Mouse (Mus musculus): ENCODE results near the gene Kalrn. TPM values are rescaled to one million over a fixed set of nuclear protein-coding genes. Genes with fewer than 3 reads are reported as not detected.

The Kalrn gene
- polyA plus RNA-seq, 1 experiment from 2014 or later, result 16.8 TPM

DNA sequence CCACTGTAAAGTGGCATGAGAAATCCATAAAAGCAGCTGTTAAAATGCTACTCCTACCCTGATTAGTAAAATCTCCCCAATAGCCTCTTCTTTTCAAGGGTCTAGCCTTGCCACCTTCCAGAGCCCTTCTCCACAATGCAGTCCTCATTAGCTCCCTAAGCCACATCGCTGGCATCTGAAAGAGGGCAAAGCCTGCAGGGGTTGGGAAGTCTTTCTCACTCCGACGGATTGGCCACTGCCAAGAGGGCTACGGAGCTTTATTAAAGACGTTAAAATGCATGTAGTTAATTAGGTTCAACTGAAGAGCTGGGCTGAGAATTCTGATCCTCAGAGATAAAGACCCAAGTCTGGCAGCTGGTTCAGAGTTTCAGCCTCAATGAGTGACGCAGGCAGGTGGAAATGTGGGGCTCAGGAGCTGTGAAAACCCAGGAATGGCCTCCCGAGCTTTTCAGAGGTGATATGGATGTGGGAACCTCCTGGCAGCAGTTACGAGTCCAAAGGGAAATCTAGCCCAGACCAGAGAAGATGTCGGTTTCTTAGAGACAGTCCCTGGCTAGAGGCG is 569.7 kb downstream of the Kalrn start:
- ATAC-seq (ENCODE audit: low FRiP score), result no peak
- no peaks in the 10 kb centered on the region for H3K36me3 ChIP-seq (ENCODE audit: control insufficient read depth, insufficient read depth, low read length)
- no peak overlapping the region for H3K4me2 ChIP-seq
- H3K4me1 ChIP-seq (ENCODE audit: control insufficient read depth, insufficient read depth, low read length), result no peaks in the 10 kb centered on the region; the same call in 1 of the 2 replicates
- H3K27ac ChIP-seq (ENCODE audit: low read depth, low read length), result no peak overlapping the region
- no peak overlapping the region for H3K9ac ChIP-seq (ENCODE audit: low read length)
- no peak for DNase-seq (ENCODE audit: low spot score, missing footprints)
- no peaks in the 10 kb centered on the region for H3K27me3 ChIP-seq (ENCODE audit: control insufficient read depth, insufficient read depth, low read length)
- 73% methylated on average over 10 of the region's 10 CpGs for WGBS
- H3K9me3 ChIP-seq (ENCODE audit: control insufficient read depth, low read length), result no peaks in the 10 kb centered on the region
- no peak overlapping the region for H3K4me3 ChIP-seq (ENCODE audit: low read depth, low read length)

DNA sequence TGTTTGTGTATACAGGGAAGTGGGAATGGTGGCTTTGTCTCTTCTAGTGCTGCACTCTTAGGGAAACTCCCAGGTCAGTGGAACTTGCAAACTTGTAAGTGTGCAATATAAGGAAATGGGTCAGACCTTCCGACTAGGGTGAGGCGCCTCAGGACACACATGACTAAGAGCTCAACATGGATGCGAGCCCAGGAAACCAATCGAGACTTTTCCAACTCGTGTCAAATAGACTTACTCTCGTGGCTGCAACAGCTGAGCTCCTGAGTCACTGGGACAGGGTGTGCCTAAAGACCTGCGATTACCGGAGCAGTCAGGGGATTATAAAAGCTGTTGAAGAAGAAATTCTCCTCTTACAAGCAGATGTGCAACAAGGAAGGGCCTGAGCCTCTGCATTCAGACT is 572.6 kb downstream of the Kalrn start:
- ATAC-seq (ENCODE audit: low FRiP score) (no peak), DNase-seq (ENCODE audit: low spot score, missing footprints) (no peak)
- Histone ChIP-seq H3K27me3 (ENCODE audit: control insufficient read depth, insufficient read depth, low read length) (no peaks in the 10 kb centered on the region), H3K4me3 (ENCODE audit: low read depth, low read length) (no peak overlapping the region), H3K4me1 (ENCODE audit: control insufficient read depth, insufficient read depth, low read length) (no peaks in the 10 kb centered on the region; the same call in 1 of the 2 replicates), H3K9me3 (ENCODE audit: control insufficient read depth, low read length) (no peaks in the 10 kb centered on the region), H3K4me2 (no peak overlapping the region), H3K27ac (ENCODE audit: low read depth, low read length) (no peak overlapping the region), H3K36me3 (ENCODE audit: control insufficient read depth, insufficient read depth, low read length) (no peaks in the 10 kb centered on the region), H3K9ac (ENCODE audit: low read length) (no peak overlapping the region)
- WGBS, result 88% methylated on average over 8 of the region's 8 CpGs

DNA sequence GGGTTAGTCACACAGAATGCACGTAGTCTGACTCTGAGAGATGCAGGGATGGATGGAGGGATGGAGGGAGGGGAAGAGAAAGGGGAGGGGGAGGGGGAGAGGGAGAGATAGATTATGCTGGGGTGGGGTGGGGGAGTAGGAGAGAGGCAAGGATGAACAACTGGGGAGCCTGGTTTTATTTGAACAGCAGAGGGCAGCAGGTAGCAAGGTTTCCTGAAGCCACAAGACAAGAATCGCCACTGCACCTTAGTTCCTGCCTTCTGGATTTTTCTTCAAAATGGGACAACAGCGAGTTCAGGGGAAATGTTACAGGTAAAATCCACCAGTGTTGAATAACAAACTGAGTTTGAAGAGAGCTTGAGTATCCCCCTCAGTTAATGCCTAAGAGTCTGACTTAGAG is 573.9 kb downstream of the Kalrn start:
- Histone ChIP-seq H3K4me1 (ENCODE audit: control insufficient read depth, insufficient read depth, low read length) (no peaks in the 10 kb centered on the region; the same call in 1 of the 2 replicates), H3K27me3 (ENCODE audit: control insufficient read depth, insufficient read depth, low read length) (no peaks in the 10 kb centered on the region), H3K36me3 (ENCODE audit: control insufficient read depth, insufficient read depth, low read length) (no peaks in the 10 kb centered on the region), H3K4me2 (no peak overlapping the region), H3K9ac (ENCODE audit: low read length) (no peak overlapping the region), H3K9me3 (ENCODE audit: control insufficient read depth, low read length) (no peaks in the 10 kb centered on the region), H3K27ac (ENCODE audit: low read depth, low read length) (no peak overlapping the region), H3K4me3 (ENCODE audit: low read depth, low read length) (no peak overlapping the region)
- DNase-seq (ENCODE audit: low spot score, missing footprints) (peak; percentile 90), ATAC-seq (ENCODE audit: low FRiP score) (no peak)
- 30% methylated on average over 3 of the region's 3 CpGs for WGBS

DNA sequence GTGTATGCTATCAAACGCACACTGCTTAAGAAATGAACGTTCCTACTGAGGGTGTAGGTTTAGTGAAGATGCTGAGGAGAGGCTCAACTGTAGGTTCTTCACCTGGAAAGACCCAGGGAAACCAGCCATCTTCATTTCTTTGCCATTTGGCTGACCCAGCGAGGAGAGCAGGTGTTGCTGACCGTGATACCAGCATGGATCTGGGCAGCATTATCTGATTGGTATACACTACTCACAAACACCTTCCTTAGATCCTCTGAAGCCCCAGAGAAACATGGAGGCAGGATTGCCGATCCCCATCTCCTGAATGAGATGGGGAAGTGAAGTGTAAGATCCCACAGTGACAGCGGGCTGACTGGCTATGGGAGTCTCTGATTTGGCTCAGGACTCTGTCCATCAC is 575.3 kb downstream of the Kalrn start:
- Histone ChIP-seq H3K4me3 (ENCODE audit: low read depth, low read length) (no peak overlapping the region), H3K27me3 (ENCODE audit: control insufficient read depth, insufficient read depth, low read length) (no peaks in the 10 kb centered on the region), H3K36me3 (ENCODE audit: control insufficient read depth, insufficient read depth, low read length) (no peaks in the 10 kb centered on the region), H3K4me1 (ENCODE audit: control insufficient read depth, insufficient read depth, low read length) (no peaks in the 10 kb centered on the region), H3K9ac (ENCODE audit: low read length) (no peak overlapping the region), H3K9me3 (ENCODE audit: control insufficient read depth, low read length) (no peaks in the 10 kb centered on the region), H3K27ac (ENCODE audit: low read depth, low read length) (no peak overlapping the region), H3K4me2 (no peak overlapping the region)
- no peak for DNase-seq (ENCODE audit: low spot score, missing footprints)
- ATAC-seq (ENCODE audit: low FRiP score), result no peak
- 87% methylated on average over 6 of the region's 6 CpGs for WGBS

DNA sequence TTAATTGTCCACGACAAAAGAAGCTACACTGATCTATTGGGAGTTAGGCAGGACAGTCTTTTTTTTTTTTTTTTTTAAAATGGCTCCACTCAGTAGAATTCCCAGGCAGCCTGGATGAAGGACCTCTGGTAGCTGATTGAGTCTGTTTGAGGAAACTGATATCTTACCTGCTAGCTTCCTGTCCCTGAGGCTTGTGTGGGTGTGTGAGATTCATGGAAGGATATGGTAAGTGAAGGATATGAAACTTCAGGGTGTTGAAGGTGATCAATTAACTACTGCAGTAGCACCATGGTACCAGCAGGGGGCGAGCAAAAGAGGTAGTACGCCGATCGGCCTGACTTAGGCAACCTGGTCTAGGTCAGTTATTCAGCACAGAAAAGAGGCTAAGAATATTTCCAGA is 577.3 kb downstream of the Kalrn start:
- 0 out of 2 replicates have a peak, but pooled peaks have one; percentile 19 for ATAC-seq (ENCODE audit: low FRiP score)

DNA sequence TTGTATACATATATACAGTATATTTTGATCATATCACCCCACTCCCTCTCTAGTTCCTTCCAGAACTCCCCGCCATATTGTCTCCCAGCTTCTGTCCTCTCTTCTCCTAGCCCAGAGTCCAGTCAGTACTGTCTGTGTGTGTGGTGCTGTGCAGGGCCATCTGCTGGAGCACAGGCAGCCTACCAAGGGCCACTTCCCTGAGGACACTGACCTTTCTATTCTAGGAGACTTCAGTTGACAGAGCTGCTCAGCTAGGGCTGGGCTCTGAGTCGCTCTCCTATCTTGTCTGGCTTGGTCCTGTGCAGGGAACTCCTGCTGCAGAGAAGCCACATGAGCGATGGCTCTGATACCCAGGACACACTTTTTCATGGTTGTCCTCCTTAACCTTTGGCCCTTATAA is 577.8 kb downstream of the Kalrn start:
- H3K36me3 ChIP-seq (ENCODE audit: control insufficient read depth, insufficient read depth, low read length), result no peaks in the 10 kb centered on the region
- no peak overlapping the region for H3K4me2 ChIP-seq
- no peak for ATAC-seq (ENCODE audit: low FRiP score)
- no peaks in the 10 kb centered on the region for H3K27me3 ChIP-seq (ENCODE audit: control insufficient read depth, insufficient read depth, low read length)
- H3K4me3 ChIP-seq (ENCODE audit: low read depth, low read length), result no peak overlapping the region
- no peak overlapping the region for H3K27ac ChIP-seq (ENCODE audit: low read depth, low read length)
- no peak overlapping the region for H3K9ac ChIP-seq (ENCODE audit: low read length)
- H3K9me3 ChIP-seq (ENCODE audit: control insufficient read depth, low read length), result no peaks in the 10 kb centered on the region
- H3K4me1 ChIP-seq (ENCODE audit: control insufficient read depth, insufficient read depth, low read length), result no peaks in the 10 kb centered on the region
- WGBS, result 88% methylated on average over 3 of the region's 3 CpGs
- DNase-seq (ENCODE audit: low spot score, missing footprints), result no peak

More for the DNA sequence above, 577.3 kb downstream of the Kalrn start:
- H3K4me1 ChIP-seq (ENCODE audit: control insufficient read depth, insufficient read depth, low read length), result no peaks in the 10 kb centered on the region
- no peak overlapping the region for H3K4me2 ChIP-seq
- WGBS, result 5% methylated on average over 5 of the region's 5 CpGs
- no peaks in the 10 kb centered on the region for H3K36me3 ChIP-seq (ENCODE audit: control insufficient read depth, insufficient read depth, low read length)
- H3K9me3 ChIP-seq (ENCODE audit: control insufficient read depth, low read length), result no peaks in the 10 kb centered on the region
- H3K27ac ChIP-seq (ENCODE audit: low read depth, low read length), result no peak overlapping the region
- no peaks in the 10 kb centered on the region for H3K27me3 ChIP-seq (ENCODE audit: control insufficient read depth, insufficient read depth, low read length)
- H3K9ac ChIP-seq (ENCODE audit: low read length), result no peak overlapping the region
- H3K4me3 ChIP-seq (ENCODE audit: low read depth, low read length), result no peak overlapping the region
- peak; percentile 92 for DNase-seq (ENCODE audit: low spot score, missing footprints)

DNA sequence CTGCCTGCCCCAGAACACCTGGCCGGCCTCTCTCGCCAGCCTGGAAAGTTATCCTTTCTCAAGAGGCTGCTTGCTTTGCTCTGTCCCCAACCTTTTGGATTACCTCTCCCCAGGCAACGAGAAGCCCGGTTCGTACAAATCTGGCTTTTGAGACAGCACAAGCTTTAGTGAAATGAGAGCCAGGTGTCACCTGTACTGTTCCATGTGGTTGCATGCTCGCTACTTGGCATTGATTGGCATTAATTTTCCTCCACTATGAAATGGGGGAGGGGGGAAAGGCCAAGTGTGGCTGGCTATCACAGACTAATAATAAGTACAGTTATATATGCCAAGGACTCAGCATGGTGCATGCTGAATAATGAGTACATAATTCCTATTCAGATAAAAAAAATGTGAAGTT is 579.0 kb downstream of the Kalrn start:
- no peaks in the 10 kb centered on the region for H3K27me3 ChIP-seq (ENCODE audit: control insufficient read depth, insufficient read depth, low read length)
- H3K9ac ChIP-seq (ENCODE audit: low read length), result no peak overlapping the region
- WGBS, result 89% methylated on average over 6 of the region's 6 CpGs
- ATAC-seq (ENCODE audit: low FRiP score), result no peak
- no peaks in the 10 kb centered on the region for H3K4me1 ChIP-seq (ENCODE audit: control insufficient read depth, insufficient read depth, low read length)
- H3K4me3 ChIP-seq (ENCODE audit: low read depth, low read length), result no peak overlapping the region
- H3K36me3 ChIP-seq (ENCODE audit: control insufficient read depth, insufficient read depth, low read length), result no peaks in the 10 kb centered on the region
- H3K9me3 ChIP-seq (ENCODE audit: control insufficient read depth, low read length), result no peaks in the 10 kb centered on the region
- H3K4me2 ChIP-seq, result no peak overlapping the region
- H3K27ac ChIP-seq (ENCODE audit: low read depth, low read length), result no peak overlapping the region
- no peak for DNase-seq (ENCODE audit: low spot score, missing footprints)

DNA sequence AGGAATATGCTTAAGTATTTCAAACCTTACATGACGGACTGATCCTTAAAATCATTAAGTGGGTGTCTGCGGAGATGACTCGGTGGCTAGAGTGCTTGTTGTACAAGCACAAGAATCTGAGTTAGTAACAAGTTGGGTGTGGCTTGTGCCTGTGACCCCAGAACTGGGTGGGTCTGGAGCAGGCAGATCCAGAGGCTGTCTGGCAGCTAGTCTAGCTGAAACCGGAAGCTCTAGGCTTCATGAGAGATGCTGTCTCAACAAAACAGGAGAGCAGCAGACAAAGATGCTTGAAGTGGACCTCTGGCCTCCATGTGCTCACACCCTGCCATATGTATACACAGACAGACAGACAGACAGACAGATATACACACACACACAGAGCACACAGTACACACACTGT is 582.6 kb downstream of the Kalrn start:
- H3K36me3 ChIP-seq (ENCODE audit: control insufficient read depth, insufficient read depth, low read length), result no peaks in the 10 kb centered on the region
- H3K4me3 ChIP-seq (ENCODE audit: low read depth, low read length), result no peak overlapping the region
- 82% methylated on average over 4 of the region's 4 CpGs for WGBS
- no peak overlapping the region for H3K9ac ChIP-seq (ENCODE audit: low read length)
- no peak overlapping the region for H3K27ac ChIP-seq (ENCODE audit: low read depth, low read length)
- no peak overlapping the region for H3K4me2 ChIP-seq
- H3K4me1 ChIP-seq (ENCODE audit: control insufficient read depth, insufficient read depth, low read length), result no peaks in the 10 kb centered on the region
- DNase-seq (ENCODE audit: low spot score, missing footprints) (no peak), ATAC-seq (ENCODE audit: low FRiP score) (no peak)
- no peaks in the 10 kb centered on the region for H3K9me3 ChIP-seq (ENCODE audit: control insufficient read depth, low read length)
- no peaks in the 10 kb centered on the region for H3K27me3 ChIP-seq (ENCODE audit: control insufficient read depth, insufficient read depth, low read length)

DNA sequence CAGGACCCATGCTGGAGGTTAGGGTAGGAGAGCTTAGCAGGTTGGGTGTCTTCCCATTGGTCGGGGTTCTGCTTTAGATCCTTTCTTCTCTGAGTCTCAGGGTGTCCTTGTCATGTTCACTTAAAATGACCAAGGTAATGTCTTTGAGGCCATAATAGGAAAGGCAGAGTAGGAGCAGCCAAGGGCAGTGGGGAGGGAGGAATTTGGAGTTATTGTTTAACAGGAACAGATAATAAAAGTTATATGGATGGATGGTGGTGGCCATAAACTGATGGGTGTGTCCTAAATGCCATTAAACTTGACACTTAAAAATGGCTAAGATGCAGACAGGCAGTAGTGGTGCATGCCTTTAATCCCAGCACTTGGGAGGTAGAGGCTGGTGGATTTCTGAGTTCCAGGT is 584.2 kb downstream of the Kalrn start:
- Histone ChIP-seq H3K36me3 (ENCODE audit: control insufficient read depth, insufficient read depth, low read length) (no peaks in the 10 kb centered on the region), H3K27ac (ENCODE audit: low read depth, low read length) (no peak overlapping the region), H3K4me2 (no peak overlapping the region), H3K27me3 (ENCODE audit: control insufficient read depth, insufficient read depth, low read length) (no peaks in the 10 kb centered on the region), H3K4me1 (ENCODE audit: control insufficient read depth, insufficient read depth, low read length) (no peaks in the 10 kb centered on the region), H3K9ac (ENCODE audit: low read length) (no peak overlapping the region), H3K4me3 (ENCODE audit: low read depth, low read length) (no peak overlapping the region), H3K9me3 (ENCODE audit: control insufficient read depth, low read length) (no peaks in the 10 kb centered on the region)
- DNase-seq (ENCODE audit: low spot score, missing footprints), result no peak
- no peak for ATAC-seq (ENCODE audit: low FRiP score)
- WGBS, result 81% methylated on average over 1 of the region's 1 CpGs

All from midbrain, embryonic 11.5 days (tissue).